Mouse (Mus musculus) midbrain, postnatal 0 days (tissue): ENCODE measurements around the gene Kcnj12. TPM values are rescaled to one million over a fixed set of nuclear protein-coding genes. Genes with fewer than 3 reads are reported as not detected.

ENCODE experiments used
- ATAC-seq: fragments of 200-750 bp; cut with Nextera tagmentation; 2 replicates; pipeline ENCODE4 v1.8.0; 2017; ENCODE audit warnings: moderate number of reproducible peaks, mild to moderate bottlenecking, moderate TSS enrichment, moderate library complexity; ENCODE audit not compliant: low FRiP score
- DNase-seq: peaks from one replicate; pipeline ENCODE4 v3.0.0-alpha.2; 2015; ENCODE audit warnings: low spot score
- H3K27ac ChIP-seq: fragments of 300-500 bp; sonication (generic); 2 replicates; pipeline ENCODE4 v1.5.1; 2014; ENCODE audit warnings: low read depth, mild to moderate bottlenecking, low read length, mixed read lengths
- H3K27me3 ChIP-seq: fragments of 300-500 bp; sonication (generic); 2 replicates; pipeline ENCODE4 v1.6.1; 2014; ENCODE audit warnings: low read length, control low read depth, mixed read lengths; ENCODE audit not compliant: insufficient read depth
- H3K36me3 ChIP-seq: fragments of 300-500 bp; sonication (generic); 2 replicates; pipeline ENCODE4 v1.6.1; 2014; ENCODE audit warnings: low read length, control low read depth, mixed read lengths; ENCODE audit not compliant: insufficient read depth
- H3K4me1 ChIP-seq: fragments of 300-500 bp; sonication (generic); 2 replicates; pipeline ENCODE4 v1.6.1; 2014; ENCODE audit warnings: mild to moderate bottlenecking, control low read depth, antibody characterized with exemption, low read length, mixed read lengths; ENCODE audit not compliant: insufficient read depth
- H3K4me2 ChIP-seq: fragments of 300-500 bp; sonication (generic); 2 replicates; pipeline ENCODE4 v1.6.1; 2014; ENCODE audit warnings: low read depth, mild to moderate bottlenecking, low read length, mixed read lengths; ENCODE audit not compliant: poor library complexity, severe bottlenecking
- H3K4me3 ChIP-seq: fragments of 300-500 bp; sonication (generic); 2 replicates; pipeline ENCODE4 v1.5.1; 2014; ENCODE audit warnings: low read depth, mild to moderate bottlenecking, low read length, moderate library complexity
- H3K9ac ChIP-seq: fragments of 300-500 bp; sonication (generic); replicated peaks from 2 replicates; pipeline ENCODE4 v1.6.1; 2014; ENCODE audit warnings: mild to moderate bottlenecking, low read length, moderate library complexity, mixed read lengths; ENCODE audit not compliant: poor library complexity, severe bottlenecking
- H3K9me3 ChIP-seq: fragments of 300-500 bp; sonication (generic); 2 replicates; pipeline ENCODE4 v1.6.1; 2016; ENCODE audit warnings: low read length, control low read depth
- CTCF ChIP-seq: IDR thresholded peaks from 2 replicates; pipeline ENCODE4 v1.5.1; 2016; ENCODE audit warnings: antibody characterized with exemption, mild to moderate bottlenecking
- WGBS: fragments of 180-500 bp; shearing (Covaris S2); extraction: QIAGEN DNeasy Blood & Tissue Kit; methylation state at CpG from one replicate; pipeline ENCODE4 v1.1.7; 2014; 5-methylcytosine and 5-hydroxymethylcytosine counted together
- polyA plus RNA-seq: library from polyadenylated mRNA; unstranded; fragments of >200 nt; fragmentation: Nextera tagmentation; extraction: Ambion mirVana; gene quantifications from 2 replicates; pipeline ENCODE4 v1.2.1, GENCODE M21; 2015
- total RNA-seq: library from RNA; depleted of rRNA; stranded (reverse); fragments of >200 nt; gene quantifications from 2 replicates; pipeline ENCODE4 v1.2.3, GENCODE M21; 2014

Gene Kcnj12
- total and polyA plus RNA-seq, 2 experiments from 2014 or later = 3.1 to 23.6 TPM

GRCm38 (mm10) chr11:61067133-61067835 is 44.9 kb downstream of the Kcnj12 start:
- WGBS = 92% methylated on average over 9 of the region's 9 CpGs
- Histone ChIP-seq H3K4me1 (no peaks in the 10 kb centered on the region), H3K27ac (no peak overlapping the region), H3K4me2 (no peak overlapping the region), H3K4me3 (no peak overlapping the region), H3K9me3 (no peaks in the 10 kb centered on the region), H3K27me3 (no peaks in the 10 kb centered on the region), H3K36me3 (peaks cover 10% of the 10 kb centered on the region; the same call in 1 of the 2 replicates), H3K9ac (no peak overlapping the region)
- no peak for TF ChIP-seq CTCF
- ATAC-seq = no peak
- no peak for DNase-seq

- DNase-seq = no peak
- H3K27ac ChIP-seq = no peak overlapping the region
These were observed 46.5 kb downstream of the Kcnj12 start for GRCm38 (mm10) chr11:61068866-61069265.

GRCm38 (mm10) chr11:61069645-61070044 is 47.3 kb downstream of the Kcnj12 start:
- WGBS = 98% methylated on average over 18 of the region's 18 CpGs
- H3K9me3 ChIP-seq = no peaks in the 10 kb centered on the region
- ATAC-seq (no peak), DNase-seq (no peak)
- peaks cover 10% of the 10 kb centered on the region; the same call in 1 of the 2 replicates for H3K36me3 ChIP-seq
- no peak for TF ChIP-seq CTCF
- H3K4me3 ChIP-seq = no peak overlapping the region
- no peak overlapping the region for H3K27ac ChIP-seq
- H3K9ac ChIP-seq = no peak overlapping the region
- no peak overlapping the region for H3K4me2 ChIP-seq
- no peaks in the 10 kb centered on the region for H3K27me3 ChIP-seq
- H3K4me1 ChIP-seq = no peaks in the 10 kb centered on the region

More at GRCm38 (mm10) chr11:61068866-61069265, 46.5 kb downstream of the Kcnj12 start:
- no peaks in the 10 kb centered on the region for H3K27me3 ChIP-seq
- 75% methylated on average over 10 of the region's 10 CpGs for WGBS
- H3K9ac ChIP-seq = no peak overlapping the region
- no peak for ATAC-seq
- H3K9me3 ChIP-seq = no peaks in the 10 kb centered on the region
- TF ChIP-seq CTCF = no peak
- H3K36me3 ChIP-seq = peaks cover 10% of the 10 kb centered on the region; the same call in 1 of the 2 replicates
- H3K4me2 ChIP-seq = no peak overlapping the region
- no peak overlapping the region for H3K4me3 ChIP-seq
- no peaks in the 10 kb centered on the region for H3K4me1 ChIP-seq

GRCm38 (mm10) chr11:61074646-61075317 is 52.4 kb downstream of the Kcnj12 start:
- Histone ChIP-seq H3K36me3 (0 out of 2 replicates have a peak, but pooled peaks cover 2% of the 10 kb centered on the region), H3K4me3 (no peak overlapping the region), H3K4me2 (no peak overlapping the region), H3K27ac (no peak overlapping the region), H3K4me1 (no peaks in the 10 kb centered on the region), H3K27me3 (no peaks in the 10 kb centered on the region), H3K9me3 (no peaks in the 10 kb centered on the region), H3K9ac (no peak overlapping the region)
- ATAC-seq (no peak), DNase-seq (no peak)
- no peak for TF ChIP-seq CTCF
- WGBS = 95% methylated on average over 5 of the region's 5 CpGs

- WGBS = 83% methylated on average over 15 of the region's 15 CpGs
- no peak overlapping the region for H3K9ac ChIP-seq
- no peak overlapping the region for H3K4me2 ChIP-seq
- H3K9me3 ChIP-seq = no peaks in the 10 kb centered on the region
- no peak for TF ChIP-seq CTCF
- H3K4me3 ChIP-seq = no peak overlapping the region
- H3K36me3 ChIP-seq = no peaks in the 10 kb centered on the region
- DNase-seq = no peak
- no peak for ATAC-seq
- H3K27me3 ChIP-seq = no peaks in the 10 kb centered on the region
- H3K4me1 ChIP-seq = no peaks in the 10 kb centered on the region
- H3K27ac ChIP-seq = no peak overlapping the region
These were observed 53.3 kb downstream of the Kcnj12 start for GRCm38 (mm10) chr11:61075361-61076326.
